Mouse (Mus musculus) activated CD4-positive, CD25-positive, alpha-beta regulatory T cell, adult 4 months (primary cell): ENCODE results near the gene Gm17018. TPM values are rescaled to one million over a fixed set of nuclear protein-coding genes. Genes with fewer than 3 reads are reported as not detected.

ENCODE experiments used
- ATAC-seq: one replicate; pipeline ENCODE4 v1.8.0; 2017
- polyA plus RNA-seq, 2 experiments: library from polyadenylated mRNA; unstranded; fragments of 100-300 nt; shearing (Covaris generic); gene quantifications; one replicate each; pipeline ENCODE4 v1.2.1; 2017

Gene Gm17018
- polyA plus RNA-seq, 2 experiments from 2014 or later: 65.5 to 69.1 TPM

DNA sequence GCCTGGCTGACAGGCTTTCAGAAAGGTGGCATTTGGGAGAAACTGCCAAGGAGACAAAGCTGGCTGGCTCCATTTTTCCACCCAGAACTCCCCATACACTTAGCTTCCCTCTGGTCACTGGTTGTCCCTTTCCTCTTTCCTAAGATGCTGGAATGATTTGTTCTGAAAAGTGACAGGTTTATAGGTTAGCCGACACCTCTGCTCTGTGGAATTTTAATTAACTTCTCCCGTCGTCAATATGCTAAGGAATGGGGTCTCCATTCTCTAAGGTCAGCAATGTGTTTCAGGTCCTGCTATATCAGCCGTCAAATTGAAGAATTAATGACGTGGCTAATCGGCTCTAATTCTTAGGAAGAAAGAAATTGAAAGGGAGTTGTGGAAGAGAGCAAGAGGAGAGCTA is 68.2 kb downstream of the Gm17018 start:
- no peak for ATAC-seq

GRCm38 (mm10) chr19:45629219-45629618 is 68.8 kb downstream of the Gm17018 start:
- no peak for ATAC-seq

Other genes starting within 250 kb of the Gm17018 start
- 10 to 100 TPM; 22.0 to 33.4 TPM for gene Btrc, start 196.9 kb upstream of the Gm17018 start, polyA plus RNA-seq
- gene Poll, start 84 bp upstream of the Gm17018 start, polyA plus RNA-seq: 10 to 100 TPM; 16.2 to 31.6 TPM
- 10 to 100 TPM; 10.1 to 16.2 TPM for gene Fbxw4, start 99.7 kb downstream of the Gm17018 start, polyA plus RNA-seq
- gene Fgf8, start 182.3 kb downstream of the Gm17018 start, polyA plus RNA-seq: not detected
- gene Npm3, start 189.0 kb downstream of the Gm17018 start, polyA plus RNA-seq: 10 to 100 TPM; 26.7 to 70.7 TPM
- 100 to 1,000 TPM; 146 to 151 TPM for gene Mgea5, start 223.2 kb downstream of the Gm17018 start, polyA plus RNA-seq